Mouse (Mus musculus): ENCODE data around the gene Rfxap. TPM values are rescaled to one million over a fixed set of nuclear protein-coding genes. Genes with fewer than 3 reads are reported as not detected.

Rfxap gene
- polyA plus RNA-seq (2014; fragmentation: Nextera tagmentation; extraction: Ambion mirVana): 57.6 and 65.6 TPM in 2 replicates

DNA sequence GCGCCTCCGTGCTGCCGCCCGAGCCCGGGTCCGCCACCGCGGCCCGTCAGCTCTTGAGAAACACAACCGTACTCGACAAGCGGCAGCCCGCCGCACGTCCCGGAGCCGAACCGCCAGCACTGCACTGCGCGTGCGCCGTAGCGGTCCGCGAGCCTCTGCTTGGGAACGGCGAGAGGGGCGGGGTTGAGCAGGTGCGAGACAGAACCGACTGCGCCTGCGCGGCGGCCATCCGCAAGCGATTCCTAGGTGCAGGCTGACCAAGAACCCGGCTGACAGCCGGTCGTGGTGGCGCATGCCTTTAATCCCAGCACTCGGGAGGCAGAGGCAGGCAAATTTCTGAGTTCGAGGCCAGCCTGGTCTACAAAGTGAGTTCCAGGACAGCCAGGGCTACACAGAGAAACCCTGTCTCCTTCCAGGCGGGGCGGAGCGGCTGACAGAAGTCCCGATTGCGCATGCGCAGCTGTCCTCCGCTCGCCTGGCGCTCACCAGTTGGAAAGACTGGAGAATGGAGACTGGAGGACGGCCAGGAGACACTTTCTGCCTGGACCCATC lies at the start of gene Rfxap:
Gene Rfxap (minus strand): TSS at position 126 of the 552 bp plus-strand sequence.
- H3K27me3 ChIP-seq (ENCODE audit: control insufficient read depth, insufficient read depth, low read length): no peaks in the 10 kb centered on the region
- peak within 1 kb of the TSS; percentile 87 for H3K27ac ChIP-seq (ENCODE audit: low read depth, low read length)
- under 1% methylated on average over 51 of the region's 52 CpGs for whole genome bisulfite sequencing
- no peaks in the 10 kb centered on the region for H3K4me1 ChIP-seq (replicated peaks; ENCODE audit: control insufficient read depth, insufficient read depth, low read length)
- H3K4me3 ChIP-seq (ENCODE audit: low read depth, low read length): peak within 1 kb of the TSS; percentile 81
- H3K4me2 ChIP-seq (ENCODE audit: low read depth, low read length, severe bottlenecking): peak within 1 kb of the TSS; percentile 96
- ATAC-seq (replicated peaks; ENCODE audit: low FRiP score) (peak; percentile 93), DNase-seq (ENCODE audit: low spot score) (peak; percentile 98)
- H3K9me3 ChIP-seq (ENCODE audit: control insufficient read depth, low read length): no peaks in the 10 kb centered on the region
- H3K36me3 ChIP-seq (ENCODE audit: control insufficient read depth, insufficient read depth, low read length): no peaks in the 10 kb centered on the region; the same call in 1 of the 2 replicates
- peak within 1 kb of the TSS; percentile 95 for H3K9ac ChIP-seq (ENCODE audit: low read length)

DNA sequence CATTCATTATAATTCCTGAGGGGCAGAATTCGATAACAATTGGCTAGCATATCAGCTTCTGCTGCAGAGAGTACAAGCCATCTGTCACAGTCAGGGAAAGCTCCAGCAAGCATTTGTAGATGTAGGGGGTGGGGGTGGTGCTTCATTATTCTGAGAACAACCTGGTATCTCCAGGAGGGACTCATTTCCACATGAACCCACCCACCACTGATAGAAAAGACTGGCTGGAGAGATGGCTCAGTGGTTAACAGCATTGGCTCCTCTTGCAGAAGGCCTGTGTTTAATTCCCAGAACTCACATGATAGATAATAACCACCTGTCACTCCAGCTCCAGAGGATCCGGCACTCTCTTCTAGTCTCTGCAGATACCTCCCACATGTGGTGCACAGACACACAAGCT lies 27.8 kb upstream of the Rfxap start:
- Histone ChIP-seq H3K4me2 (ENCODE audit: low read depth, low read length, severe bottlenecking) (no peak overlapping the region), H3K27me3 (ENCODE audit: control insufficient read depth, insufficient read depth, low read length) (no peaks in the 10 kb centered on the region), H3K9ac (ENCODE audit: low read length) (no peak overlapping the region), H3K27ac (ENCODE audit: low read depth, low read length) (no peak overlapping the region), H3K4me1 (replicated peaks; ENCODE audit: control insufficient read depth, insufficient read depth, low read length) (no peaks in the 10 kb centered on the region), H3K9me3 (ENCODE audit: control insufficient read depth, low read length) (no peaks in the 10 kb centered on the region), H3K4me3 (ENCODE audit: low read depth, low read length) (no peak overlapping the region), H3K36me3 (ENCODE audit: control insufficient read depth, insufficient read depth, low read length) (no peaks in the 10 kb centered on the region)
- ATAC-seq (replicated peaks; ENCODE audit: low FRiP score) (no peak), DNase-seq (ENCODE audit: low spot score) (no peak)
- WGBS: 82% methylated on average over 2 of the region's 2 CpGs

DNA sequence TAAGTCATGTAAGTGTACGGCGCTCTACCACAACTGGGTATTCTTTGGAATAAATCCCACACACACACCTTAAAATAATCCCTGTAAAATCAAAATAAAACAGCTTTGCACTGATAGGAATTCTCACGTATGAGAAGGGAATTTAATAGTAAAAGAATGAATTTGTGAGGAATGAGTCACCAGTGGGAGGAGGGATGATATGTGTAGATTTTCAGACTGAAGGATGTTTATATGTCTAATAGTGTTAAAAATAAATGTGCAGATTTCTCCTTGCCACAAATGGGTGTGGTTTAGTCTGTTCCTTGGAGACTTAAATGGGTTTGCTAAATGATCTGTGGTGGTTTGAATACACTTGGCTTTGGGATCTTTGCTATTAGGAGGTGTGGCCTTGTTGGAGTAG lies 24.9 kb upstream of the Rfxap start:
- Histone ChIP-seq H3K27ac (ENCODE audit: low read depth, low read length) (no peak overlapping the region), H3K9me3 (ENCODE audit: control insufficient read depth, low read length) (no peaks in the 10 kb centered on the region), H3K27me3 (ENCODE audit: control insufficient read depth, insufficient read depth, low read length) (no peaks in the 10 kb centered on the region), H3K36me3 (ENCODE audit: control insufficient read depth, insufficient read depth, low read length) (no peaks in the 10 kb centered on the region), H3K4me2 (ENCODE audit: low read depth, low read length, severe bottlenecking) (no peak overlapping the region), H3K4me1 (replicated peaks; ENCODE audit: control insufficient read depth, insufficient read depth, low read length) (no peaks in the 10 kb centered on the region), H3K4me3 (ENCODE audit: low read depth, low read length) (no peak overlapping the region), H3K9ac (ENCODE audit: low read length) (no peak overlapping the region)
- DNase-seq (ENCODE audit: low spot score) (no peak), ATAC-seq (replicated peaks; ENCODE audit: low FRiP score) (no peak)
- 88% methylated on average over 3 of the region's 3 CpGs for WGBS

DNA sequence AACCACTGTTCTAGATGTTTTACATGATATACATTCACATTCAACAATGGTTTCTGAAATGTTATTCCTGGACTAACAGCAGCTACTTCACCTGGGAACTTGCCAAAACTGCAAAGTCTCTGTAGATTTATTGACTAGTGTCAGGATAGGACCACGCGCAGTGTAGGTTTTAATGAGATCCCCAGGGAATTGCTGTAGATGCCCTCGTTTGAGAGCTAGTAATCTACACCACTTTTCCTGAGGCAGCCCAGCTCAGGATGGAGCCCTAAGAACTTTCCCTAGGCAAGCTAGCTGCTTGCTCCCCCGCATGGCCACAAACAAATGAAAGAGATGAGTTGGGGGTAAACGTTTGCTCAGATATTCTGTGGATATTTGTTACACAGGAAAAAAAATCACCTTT lies 14.9 kb upstream of the Rfxap start:
- no peak overlapping the region for H3K9ac ChIP-seq (ENCODE audit: low read length)
- DNase-seq (ENCODE audit: low spot score): no peak
- H3K4me2 ChIP-seq (ENCODE audit: low read depth, low read length, severe bottlenecking): no peak overlapping the region
- no peak overlapping the region for H3K27ac ChIP-seq (ENCODE audit: low read depth, low read length)
- H3K36me3 ChIP-seq (ENCODE audit: control insufficient read depth, insufficient read depth, low read length): no peaks in the 10 kb centered on the region
- H3K27me3 ChIP-seq (ENCODE audit: control insufficient read depth, insufficient read depth, low read length): no peaks in the 10 kb centered on the region
- ATAC-seq (replicated peaks; ENCODE audit: low FRiP score): no peak
- H3K9me3 ChIP-seq (ENCODE audit: control insufficient read depth, low read length): no peaks in the 10 kb centered on the region
- no peak overlapping the region for H3K4me3 ChIP-seq (ENCODE audit: low read depth, low read length)
- WGBS: 82% methylated on average over 5 of the region's 5 CpGs
- no peaks in the 10 kb centered on the region for H3K4me1 ChIP-seq (replicated peaks; ENCODE audit: control insufficient read depth, insufficient read depth, low read length)

DNA sequence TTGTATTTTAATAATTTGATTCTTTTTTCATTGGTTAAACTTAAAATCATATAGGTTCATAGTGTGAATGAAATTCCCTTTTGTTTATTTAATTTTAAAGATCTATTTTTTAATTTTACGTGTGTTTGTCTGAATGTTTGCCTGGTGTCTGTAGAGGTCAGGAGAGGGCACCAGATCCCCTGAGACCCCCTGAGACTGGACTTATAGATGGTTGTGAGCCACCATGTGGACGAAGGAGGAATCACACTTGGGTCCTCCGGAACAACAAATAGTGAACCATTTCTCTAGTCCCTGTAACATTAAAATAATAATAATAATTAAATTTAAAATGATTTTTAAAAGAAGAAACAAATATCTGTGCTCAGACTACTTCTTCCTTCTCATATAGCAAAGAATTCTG lies 7.7 kb upstream of the Rfxap start:
- no peaks in the 10 kb centered on the region for H3K27me3 ChIP-seq (ENCODE audit: control insufficient read depth, insufficient read depth, low read length)
- 28% methylated on average over 3 of the region's 3 CpGs for WGBS
- H3K9me3 ChIP-seq (ENCODE audit: control insufficient read depth, low read length): no peaks in the 10 kb centered on the region
- peak; percentile 76 for DNase-seq (ENCODE audit: low spot score)
- no peak overlapping the region for H3K9ac ChIP-seq (ENCODE audit: low read length)
- H3K4me2 ChIP-seq (ENCODE audit: low read depth, low read length, severe bottlenecking): no peak overlapping the region
- H3K4me1 ChIP-seq (replicated peaks; ENCODE audit: control insufficient read depth, insufficient read depth, low read length): no peaks in the 10 kb centered on the region
- no peak overlapping the region for H3K27ac ChIP-seq (ENCODE audit: low read depth, low read length)
- peak; percentile 65 for ATAC-seq (replicated peaks; ENCODE audit: low FRiP score)
- H3K36me3 ChIP-seq (ENCODE audit: control insufficient read depth, insufficient read depth, low read length): no peaks in the 10 kb centered on the region
- H3K4me3 ChIP-seq (ENCODE audit: low read depth, low read length): no peak overlapping the region

DNA sequence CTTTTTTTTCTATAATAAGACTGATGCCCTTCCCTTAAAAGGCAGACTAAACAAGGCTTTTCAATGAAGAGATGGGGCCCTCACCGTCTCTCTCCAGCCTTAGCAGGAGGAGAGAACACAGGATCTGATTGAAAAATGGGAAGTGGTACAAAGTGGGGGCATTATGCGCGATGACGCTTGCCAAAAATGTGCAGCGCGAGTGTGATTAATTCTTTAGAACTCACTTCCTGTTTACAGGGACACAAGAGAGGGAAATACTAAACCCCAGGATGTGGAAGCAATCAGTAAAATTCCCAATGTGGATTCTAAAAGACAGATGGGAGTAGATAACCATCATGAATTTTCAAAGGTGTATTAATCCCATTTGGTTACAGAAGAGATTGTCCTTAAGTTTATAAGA lies 7.0 kb upstream of the Rfxap start:
- no peak overlapping the region for H3K4me3 ChIP-seq (ENCODE audit: low read depth, low read length)
- no peak overlapping the region for H3K27ac ChIP-seq (ENCODE audit: low read depth, low read length)
- no peaks in the 10 kb centered on the region for H3K36me3 ChIP-seq (ENCODE audit: control insufficient read depth, insufficient read depth, low read length)
- H3K27me3 ChIP-seq (ENCODE audit: control insufficient read depth, insufficient read depth, low read length): no peaks in the 10 kb centered on the region
- H3K9ac ChIP-seq (ENCODE audit: low read length): no peak overlapping the region
- WGBS: 82% methylated on average over 6 of the region's 6 CpGs
- H3K4me2 ChIP-seq (ENCODE audit: low read depth, low read length, severe bottlenecking): no peak overlapping the region
- no peak for DNase-seq (ENCODE audit: low spot score)
- no peaks in the 10 kb centered on the region for H3K4me1 ChIP-seq (replicated peaks; ENCODE audit: control insufficient read depth, insufficient read depth, low read length)
- ATAC-seq (replicated peaks; ENCODE audit: low FRiP score): no peak
- H3K9me3 ChIP-seq (ENCODE audit: control insufficient read depth, low read length): no peaks in the 10 kb centered on the region

DNA sequence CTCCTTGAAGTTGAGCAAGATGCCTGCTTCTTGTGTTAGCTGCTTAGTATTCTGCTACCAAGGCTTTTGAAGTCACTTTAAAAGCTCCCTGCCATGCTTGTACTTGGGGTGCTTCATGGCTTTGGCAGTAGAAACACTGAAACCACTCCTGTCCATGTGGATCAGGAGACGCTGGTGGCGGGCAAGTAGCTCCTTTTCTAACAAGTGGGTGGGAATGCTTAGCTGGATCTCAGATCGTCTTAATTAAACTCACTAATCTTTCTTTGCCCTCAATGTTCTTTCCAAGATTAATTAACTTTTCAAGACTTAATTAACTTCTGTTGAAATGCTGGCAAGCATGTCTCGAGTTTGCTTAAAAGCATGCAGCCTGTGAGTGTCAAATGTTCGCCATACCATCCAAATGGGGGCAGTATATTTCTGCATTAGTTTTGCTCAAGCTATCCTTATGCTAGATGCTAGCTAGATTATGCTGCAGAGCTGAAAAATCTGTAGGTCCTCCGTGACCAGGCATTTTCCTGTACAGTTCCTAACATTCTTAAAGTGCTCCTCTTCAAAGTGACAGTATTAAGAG lies 5.9 kb upstream of the Rfxap start:
- H3K27ac ChIP-seq (ENCODE audit: low read depth, low read length): no peak overlapping the region
- H3K9me3 ChIP-seq (ENCODE audit: control insufficient read depth, low read length): no peaks in the 10 kb centered on the region
- H3K27me3 ChIP-seq (ENCODE audit: control insufficient read depth, insufficient read depth, low read length): no peaks in the 10 kb centered on the region
- DNase-seq (ENCODE audit: low spot score) (no peak), ATAC-seq (replicated peaks; ENCODE audit: low FRiP score) (0 out of 2 replicates have a peak, but pooled peaks have one; percentile 36)
- no peaks in the 10 kb centered on the region for H3K36me3 ChIP-seq (ENCODE audit: control insufficient read depth, insufficient read depth, low read length)
- no peak overlapping the region for H3K4me3 ChIP-seq (ENCODE audit: low read depth, low read length)
- no peaks in the 10 kb centered on the region for H3K4me1 ChIP-seq (replicated peaks; ENCODE audit: control insufficient read depth, insufficient read depth, low read length)
- no peak overlapping the region for H3K9ac ChIP-seq (ENCODE audit: low read length)
- no peak overlapping the region for H3K4me2 ChIP-seq (ENCODE audit: low read depth, low read length, severe bottlenecking)
- WGBS: 49% methylated on average over 6 of the region's 6 CpGs

DNA sequence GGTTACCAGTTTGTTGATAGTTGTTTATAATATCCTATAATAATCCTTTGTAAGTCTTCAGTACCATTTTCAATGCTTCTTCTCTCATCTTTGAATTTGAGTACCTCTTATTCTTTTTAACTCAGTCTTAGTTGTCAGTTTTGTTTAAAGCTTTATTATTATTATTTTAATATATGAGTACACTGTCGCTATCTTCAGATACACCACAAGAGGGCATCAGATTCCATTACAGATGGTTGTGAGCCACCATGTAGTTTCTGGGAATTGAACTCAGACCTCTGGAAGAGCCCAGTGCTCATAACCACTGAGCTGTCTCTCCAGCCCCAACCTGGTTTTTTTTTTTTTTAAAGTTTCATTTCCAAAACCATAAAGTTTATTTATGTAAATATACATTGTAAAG lies 4.0 kb upstream of the Rfxap start:
- no peaks in the 10 kb centered on the region for H3K36me3 ChIP-seq (ENCODE audit: control insufficient read depth, insufficient read depth, low read length)
- no peak overlapping the region for H3K9ac ChIP-seq (ENCODE audit: low read length)
- no peaks in the 10 kb centered on the region for H3K4me1 ChIP-seq (replicated peaks; ENCODE audit: control insufficient read depth, insufficient read depth, low read length)
- DNase-seq (ENCODE audit: low spot score): no peak
- no peaks in the 10 kb centered on the region for H3K9me3 ChIP-seq (ENCODE audit: control insufficient read depth, low read length)
- ATAC-seq (replicated peaks; ENCODE audit: low FRiP score): no peak
- no peak overlapping the region for H3K4me2 ChIP-seq (ENCODE audit: low read depth, low read length, severe bottlenecking)
- WGBS: 44% methylated on average over 1 of the region's 1 CpGs
- no peaks in the 10 kb centered on the region for H3K27me3 ChIP-seq (ENCODE audit: control insufficient read depth, insufficient read depth, low read length)
- no peak overlapping the region for H3K4me3 ChIP-seq (ENCODE audit: low read depth, low read length)
- H3K27ac ChIP-seq (ENCODE audit: low read depth, low read length): no peak overlapping the region

DNA sequence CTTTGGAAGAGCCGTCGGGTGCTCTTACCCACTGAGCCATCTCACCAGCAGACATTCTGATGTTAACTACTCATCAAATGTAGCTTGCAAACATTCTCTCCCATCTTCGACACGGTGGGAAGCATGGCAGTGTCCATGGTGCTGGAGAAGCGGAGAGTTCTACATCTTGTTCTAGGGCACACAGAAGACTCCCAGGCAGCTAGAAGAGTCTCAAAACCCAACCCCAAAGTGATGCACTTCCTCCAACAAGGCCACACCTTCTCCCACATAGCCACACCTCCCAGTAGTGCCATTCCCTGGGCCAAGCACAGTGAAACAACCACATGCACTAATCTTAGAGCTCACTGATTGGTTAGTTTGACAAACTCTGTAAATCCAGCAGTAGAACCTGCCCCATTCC lies 1.5 kb upstream of the Rfxap start:
- ATAC-seq (replicated peaks; ENCODE audit: low FRiP score) (no peak), DNase-seq (ENCODE audit: low spot score) (peak; percentile 48)
- H3K9ac ChIP-seq (ENCODE audit: low read length): no peak overlapping the region
- no peak overlapping the region for H3K4me2 ChIP-seq (ENCODE audit: low read depth, low read length, severe bottlenecking)
- no peaks in the 10 kb centered on the region; the same call in 1 of the 2 replicates for H3K36me3 ChIP-seq (ENCODE audit: control insufficient read depth, insufficient read depth, low read length)
- H3K4me3 ChIP-seq (ENCODE audit: low read depth, low read length): no peak overlapping the region
- H3K4me1 ChIP-seq (replicated peaks; ENCODE audit: control insufficient read depth, insufficient read depth, low read length): no peaks in the 10 kb centered on the region
- no peaks in the 10 kb centered on the region for H3K27me3 ChIP-seq (ENCODE audit: control insufficient read depth, insufficient read depth, low read length)
- H3K27ac ChIP-seq (ENCODE audit: low read depth, low read length): no peak overlapping the region
- whole genome bisulfite sequencing: 75% methylated on average over 5 of the region's 5 CpGs
- no peaks in the 10 kb centered on the region for H3K9me3 ChIP-seq (ENCODE audit: control insufficient read depth, low read length)

Measured in forebrain, embryonic 11.5 days (tissue).